Mouse (Mus musculus) bone marrow macrophage, adult 2 months (primary cell): Measurements from ENCODE around the gene Fgfr2.

ENCODE experiments used
- CTCF ChIP-seq: IDR thresholded peaks from 2 replicates; pipeline ENCODE4 v1.5.1; 2012; ENCODE audit warnings: low read depth, mild to moderate bottlenecking, low read length, moderate library complexity
- POLR2A ChIP-seq: IDR thresholded peaks from 2 replicates; pipeline ENCODE4 v1.6.1; 2012; ENCODE audit warnings: mild to moderate bottlenecking, low read depth, low read length, borderline replicate concordance

DNA sequence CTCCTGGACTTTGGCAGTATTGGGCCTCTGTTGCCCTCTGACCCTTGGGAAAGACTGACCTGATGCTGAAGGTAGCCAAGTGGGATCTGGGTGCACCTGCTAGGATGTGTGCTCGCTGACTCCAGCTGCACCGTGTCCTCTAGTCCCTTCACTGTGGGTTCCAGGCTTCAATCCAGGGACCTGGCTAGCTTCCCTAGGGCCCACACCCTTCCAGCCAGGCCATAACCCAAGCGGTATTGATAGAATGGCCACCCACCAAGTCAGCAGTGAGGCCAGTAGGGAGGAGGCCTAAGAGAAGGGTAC is 452.3 kb downstream of the Fgfr2 start:
- TF ChIP-seq CTCF (no peak), POLR2A (no peak)
